Mouse (Mus musculus) retina, adult 2 months (tissue): ENCODE measurements around the gene Fstl4.

Experiments
- DNase-seq: peaks from one replicate; pipeline ENCODE4 v3.0.0-alpha.2; 2012; ENCODE audit warnings: low read depth, low spot score

The Fstl4 gene

GRCm38 (mm10) chr11:53202459-53203250 lies 438.2 kb downstream of the Fstl4 start:
- DNase-seq: no peak

- no peak for DNase-seq
These were observed 446.4 kb downstream of the Fstl4 start for GRCm38 (mm10) chr11:53210876-53211275.

- DNase-seq: no peak
These were observed 464.6 kb downstream of the Fstl4 start for GRCm38 (mm10) chr11:53229011-53229410.

- no peak for DNase-seq
These were observed 467.4 kb downstream of the Fstl4 start for GRCm38 (mm10) chr11:53231836-53232235.

GRCm38 (mm10) chr11:53233590-53233989 lies 469.2 kb downstream of the Fstl4 start:
- no peak for DNase-seq
